ENCODE assay signal across 10 mouse cellular contexts in the genomic region with DNA sequence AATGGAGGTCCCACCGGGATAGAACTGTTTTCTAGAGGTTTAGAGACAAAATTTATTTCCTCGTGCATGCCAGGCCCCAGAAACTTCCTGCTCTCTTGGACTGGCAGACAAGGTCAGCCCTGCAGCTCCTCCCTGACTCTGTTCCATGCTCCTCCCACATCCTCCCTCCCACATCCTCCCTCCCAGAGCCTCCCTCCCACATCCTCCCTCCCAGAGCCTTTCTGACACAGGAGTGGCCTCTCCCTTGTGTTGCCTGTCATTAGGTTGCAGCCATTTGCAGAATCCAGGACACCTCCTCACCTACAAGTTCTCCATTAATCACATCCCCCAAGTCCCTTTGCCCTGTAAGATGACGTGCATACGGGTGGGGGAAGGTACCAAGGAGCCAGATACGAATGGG.
DNase-seq lines count a peak whose midpoint lies in the region; ATAC-seq lines count a peak whose summit lies in the region.
"Had no signal": no experiment of that assay in that cellular context is flagged by ENCODE, and none has a peak within 500 bp of the region (broad histone marks: within the 10 kb centered on the region; RNA-seq: fewer than 3 reads in every experiment).

No protein-coding gene starts in this region.

- no peak overlapping the region for H3K4me2 ChIP-seq in embryonic facial prominence, embryonic 11.5 days (ENCODE audit: low read depth, low read length)
- H3K4me2 ChIP-seq: heart, embryonic 15.5 days had no signal

- WGBS in embryonic facial prominence, embryonic 11.5 days, result 56% methylated on average over 5 of the region's 5 CpGs

- no peaks in the 10 kb centered on the region for H3K27me3 ChIP-seq in embryonic facial prominence, embryonic 11.5 days (ENCODE audit: control insufficient read depth, insufficient read depth, low read length)
- H3K27me3 ChIP-seq: heart, embryonic 15.5 days had no signal

- no peak for ATAC-seq in embryonic facial prominence, embryonic 11.5 days (replicated peaks; ENCODE audit: insufficient number of reproducible peaks, low FRiP score, low TSS enrichment, low read depth)
- no peak for ATAC-seq in megakaryocyte progenitor cell, adult 5-6 weeks (replicated peaks; ENCODE audit: poor library complexity)

- H3K27ac ChIP-seq in embryonic facial prominence, embryonic 11.5 days (replicated peaks; ENCODE audit: low read depth, low read length), result no peak overlapping the region
- H3K27ac ChIP-seq: heart, embryonic 15.5 days had no signal

- H3K9ac ChIP-seq in embryonic facial prominence, embryonic 11.5 days (replicated peaks; ENCODE audit: low read length), result no peak overlapping the region
- H3K9ac ChIP-seq: heart, embryonic 15.5 days had no signal

- H3K4me1 ChIP-seq in embryonic facial prominence, embryonic 11.5 days (ENCODE audit: control insufficient read depth, insufficient read depth, low read length), result no peaks in the 10 kb centered on the region
- H3K4me1 ChIP-seq: heart, embryonic 15.5 days had no signal

- H3K9me3 ChIP-seq in embryonic facial prominence, embryonic 11.5 days (replicated peaks; ENCODE audit: control insufficient read depth, low read length), result no peaks in the 10 kb centered on the region
- H3K9me3 ChIP-seq: heart, embryonic 15.5 days had no signal

- peak; percentile 56 for DNase-seq in ovary, adult 18-20 months (ENCODE audit: low spot score)
- no peak for DNase-seq in ovary, postnatal 10 days (ENCODE audit: low spot score)
- peak; percentile 8 for DNase-seq in embryonic facial prominence, embryonic 11.5 days (ENCODE audit: low spot score)
- peak; percentile 79 for DNase-seq in kidney, postnatal 10 days
- peak; percentile 80 for DNase-seq in testis, postnatal 10 days (ENCODE audit: low spot score)
- DNase-seq in right cerebral cortex, postnatal 10 days (ENCODE audit: low spot score in 2 of 2), result no peak
- no peak for DNase-seq in left cerebral cortex, adult 8-10 months (ENCODE audit: low spot score in 2 of 2)

- no peak overlapping the region for H3K4me3 ChIP-seq in embryonic facial prominence, embryonic 11.5 days (ENCODE audit: low read depth, low read length)
- H3K4me3 ChIP-seq: heart, embryonic 15.5 days; myocyte had no signal

- H3K36me3 ChIP-seq in embryonic facial prominence, embryonic 11.5 days (replicated peaks; ENCODE audit: control insufficient read depth, insufficient read depth, low read depth, low read length), result no peaks in the 10 kb centered on the region
- H3K36me3 ChIP-seq: heart, embryonic 15.5 days had no signal

Comparison
In these comparisons a context has a peak if more than half of its experiments do, and no peak if none do; other contexts are left out.
1. DNase-seq: peak in ovary, adult 18-20 months (single experiment), embryonic facial prominence, embryonic 11.5 days (single experiment), kidney, postnatal 10 days (single experiment) and testis, postnatal 10 days (single experiment); none in ovary, postnatal 10 days (single experiment), right cerebral cortex, postnatal 10 days (0 of 2) and left cerebral cortex, adult 8-10 months (0 of 2).